Mouse (Mus musculus) cerebellum, adult 2 months (tissue): ENCODE data around the gene Tnfrsf8. TPM values are rescaled to one million over a fixed set of nuclear protein-coding genes. Genes with fewer than 3 reads are reported as not detected.

ENCODE experiments used
- DNase-seq, 2 experiments: peaks; one replicate each; pipeline ENCODE4 v3.0.0; 2021
- H3K27ac ChIP-seq: fragments of 200-500 bp; 2 replicates; pipeline ENCODE4 v1.5.1; 2012; ENCODE audit warnings: low read length, control low read depth, inconsistent platforms; ENCODE audit not compliant: insufficient read depth
- H3K27me3 ChIP-seq: fragments of 200-500 bp; 2 replicates; pipeline ENCODE4 v1.6.1; 2012; ENCODE audit warnings: inconsistent platforms, mild to moderate bottlenecking, low read length, moderate library complexity; ENCODE audit not compliant: control insufficient read depth, insufficient read depth
- H3K4me1 ChIP-seq: fragments of 200-500 bp; 2 replicates; pipeline ENCODE4 v1.6.1; 2011; ENCODE audit warnings: low read length; ENCODE audit not compliant: control insufficient read depth, insufficient read depth
- H3K4me3 ChIP-seq: fragments of 200-500 bp; replicated peaks from 2 replicates; pipeline ENCODE3; 2011; ENCODE audit warnings: mild to moderate bottlenecking, low read depth, low read length, control low read depth; ENCODE audit not compliant: insufficient read depth
- CTCF ChIP-seq: fragments of 200-500 bp; IDR thresholded peaks from 2 replicates; pipeline ENCODE4 v1.5.1; 2011; ENCODE audit warnings: low read depth, mild to moderate bottlenecking, control low read depth, low read length, moderate library complexity, borderline replicate concordance; ENCODE audit not compliant: insufficient read depth
- POLR2A ChIP-seq: fragments of 200-500 bp; IDR thresholded peaks from 2 replicates; pipeline ENCODE4 v1.6.1; 2011; ENCODE audit warnings: low read length, control low read depth, borderline replicate concordance; ENCODE audit not compliant: insufficient read depth
- WGBS: fragments of 180-500 bp; shearing (Covaris S2); methylation state at CpG from one replicate; pipeline ENCODE4 v1.1.7; 2018; 5-methylcytosine and 5-hydroxymethylcytosine counted together
- polyA plus RNA-seq: library from polyadenylated mRNA; depleted of rRNA; stranded (reverse); fragments of >200 nt; gene quantifications from 2 replicates; pipeline ENCODE4 v1.2.3, GENCODE M21; 2012

The Tnfrsf8 gene
- polyA plus RNA-seq, 1 experiment: 0.26 TPM

DNA sequence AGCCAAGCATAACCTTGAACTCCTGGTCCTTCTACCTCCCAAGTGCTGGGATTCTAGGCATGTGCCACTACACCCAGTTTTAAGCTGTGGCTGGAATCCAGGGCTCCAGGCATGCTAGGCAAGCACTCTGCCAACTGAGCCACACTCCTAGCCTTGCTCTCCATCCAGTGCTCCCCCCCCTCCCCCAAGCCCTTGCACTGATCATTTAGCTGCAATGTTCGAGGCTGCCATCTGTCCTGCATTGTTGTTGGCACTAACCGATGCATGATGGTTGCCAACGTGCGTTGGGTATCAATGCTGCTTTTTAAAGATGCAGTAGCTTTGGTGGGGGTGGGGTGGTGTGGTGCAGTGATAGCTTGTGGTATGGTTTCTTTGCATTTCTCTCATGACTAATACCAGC, 10.9 kb downstream of the Tnfrsf8 start:
- Histone ChIP-seq H3K4me3 (no peak overlapping the region), H3K27ac (no peak overlapping the region), H3K27me3 (no peaks in the 10 kb centered on the region), H3K4me1 (0 out of 2 replicates have a peak, but pooled peaks cover 4% of the 10 kb centered on the region)
- TF ChIP-seq CTCF (no peak), POLR2A (no peak)
- WGBS: 2% methylated on average over 4 of the region's 4 CpGs
- DNase-seq: no peak

DNA sequence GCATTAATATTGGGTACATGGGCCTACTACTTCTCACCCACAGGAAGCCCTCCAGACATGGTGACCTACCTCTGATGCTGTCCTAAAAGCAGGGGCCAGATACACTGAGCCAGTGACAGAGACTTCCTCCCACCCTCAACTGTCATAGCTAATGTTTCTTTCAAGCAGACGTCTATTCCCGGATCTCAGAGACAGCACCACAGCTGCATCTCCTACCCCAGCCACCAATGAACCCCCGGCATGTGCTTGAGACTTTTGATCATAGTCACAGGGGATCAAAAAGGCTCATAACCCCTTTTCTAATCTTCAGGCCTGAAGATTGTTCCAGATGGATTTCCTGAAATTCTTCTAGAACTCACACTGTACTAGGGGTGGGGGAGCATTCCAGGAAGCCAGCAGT, 12.9 kb downstream of the Tnfrsf8 start:
- no peak for DNase-seq
- Histone ChIP-seq H3K27ac (no peak overlapping the region), H3K27me3 (no peaks in the 10 kb centered on the region), H3K4me3 (no peak overlapping the region), H3K4me1 (0 out of 2 replicates have a peak, but pooled peaks cover 4% of the 10 kb centered on the region)
- TF ChIP-seq CTCF: no peak
- WGBS: 76% methylated on average over 3 of the region's 3 CpGs

DNA sequence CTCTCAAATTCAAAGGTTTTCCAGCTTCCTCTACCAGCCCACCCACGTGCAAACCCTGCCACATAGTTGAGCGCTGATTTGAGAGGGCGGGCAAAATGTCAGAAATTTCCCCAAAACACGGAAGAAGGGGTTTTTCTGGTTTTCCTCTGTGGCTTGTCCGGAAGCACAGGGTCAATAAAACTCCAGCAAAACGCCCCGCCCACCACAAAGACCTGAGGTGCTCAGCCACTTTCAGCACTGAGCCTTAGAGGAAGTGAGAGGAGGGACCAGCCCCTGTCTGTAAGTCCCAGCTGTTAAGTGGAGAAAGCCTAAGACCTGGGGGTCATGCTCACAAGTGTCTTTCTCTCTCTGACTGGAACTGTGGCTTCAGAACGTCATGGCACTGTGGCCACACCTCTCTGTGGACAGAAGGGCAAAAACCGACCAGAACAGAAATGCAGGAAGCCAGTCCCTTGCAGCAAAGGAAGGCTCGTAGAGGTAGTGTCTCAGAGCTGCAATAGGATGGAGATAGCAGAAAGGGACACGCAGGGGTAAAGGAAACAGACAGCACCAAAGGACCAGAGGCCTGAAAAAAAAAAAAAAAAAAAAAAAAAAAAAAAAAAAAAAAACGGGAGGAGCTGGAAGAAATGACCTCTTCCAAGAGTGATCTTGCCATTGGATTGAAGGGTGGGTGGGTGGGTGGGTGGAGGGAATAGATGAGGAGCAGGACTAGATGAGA, 14.6 kb downstream of the Tnfrsf8 start:
- TF ChIP-seq CTCF (no peak), POLR2A (no peak)
- Histone ChIP-seq H3K27ac (no peak overlapping the region), H3K4me1 (0 out of 2 replicates have a peak, but pooled peaks cover 4% of the 10 kb centered on the region), H3K4me3 (no peak overlapping the region), H3K27me3 (no peaks in the 10 kb centered on the region)
- 70% methylated on average over 11 of the region's 12 CpGs for WGBS
- DNase-seq: no peak

DNA sequence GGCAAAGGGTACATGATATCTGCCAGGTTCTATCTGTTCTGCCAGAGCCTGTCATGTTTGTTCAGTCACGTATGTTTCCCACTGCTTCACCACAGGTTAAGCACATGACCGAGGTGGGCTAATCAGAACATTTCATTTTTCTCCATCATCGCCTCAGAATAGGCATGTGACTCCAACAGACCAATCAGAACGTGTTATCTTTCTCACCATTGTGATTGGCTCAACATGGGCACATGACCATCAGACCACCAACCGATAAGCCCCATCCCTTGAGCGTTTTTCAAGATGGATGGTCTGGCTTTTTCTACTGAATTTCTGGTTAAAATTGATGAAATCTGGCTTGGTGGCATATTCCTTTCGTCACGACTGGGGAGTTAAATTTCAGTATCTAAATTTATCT, 15.6 kb downstream of the Tnfrsf8 start:
- Histone ChIP-seq H3K4me1 (0 out of 2 replicates have a peak, but pooled peaks cover 4% of the 10 kb centered on the region), H3K27me3 (no peaks in the 10 kb centered on the region), H3K4me3 (no peak overlapping the region), H3K27ac (no peak overlapping the region)
- no peak for DNase-seq
- TF ChIP-seq CTCF (no peak), POLR2A (no peak)
- WGBS: 91% methylated on average over 8 of the region's 8 CpGs

DNA sequence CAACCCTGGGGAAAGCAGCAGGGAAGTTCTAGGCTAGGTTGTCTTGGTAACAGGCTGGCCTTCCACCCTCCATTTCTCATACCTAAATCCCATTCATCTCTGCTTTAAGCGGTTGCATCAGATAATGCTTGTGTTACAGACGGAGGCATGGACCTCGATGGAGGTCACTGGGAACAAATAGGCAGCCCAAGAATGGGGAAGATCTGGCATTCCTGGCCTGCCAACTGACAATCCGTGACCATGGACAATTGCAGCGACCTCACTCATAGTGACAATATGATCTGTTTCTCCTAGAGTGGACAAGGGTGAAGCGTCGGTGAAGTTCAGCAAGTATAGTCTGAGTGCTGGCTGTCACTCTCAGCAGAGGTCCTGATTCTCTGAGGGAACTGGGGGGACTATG, 16.1 kb downstream of the Tnfrsf8 start:
- DNase-seq: no peak
- Histone ChIP-seq H3K4me3 (no peak overlapping the region), H3K4me1 (no peaks in the 10 kb centered on the region), H3K27ac (no peak overlapping the region), H3K27me3 (no peaks in the 10 kb centered on the region)
- no peak for TF ChIP-seq POLR2A
- no peak for TF ChIP-seq CTCF
- 81% methylated on average over 7 of the region's 7 CpGs for WGBS

DNA sequence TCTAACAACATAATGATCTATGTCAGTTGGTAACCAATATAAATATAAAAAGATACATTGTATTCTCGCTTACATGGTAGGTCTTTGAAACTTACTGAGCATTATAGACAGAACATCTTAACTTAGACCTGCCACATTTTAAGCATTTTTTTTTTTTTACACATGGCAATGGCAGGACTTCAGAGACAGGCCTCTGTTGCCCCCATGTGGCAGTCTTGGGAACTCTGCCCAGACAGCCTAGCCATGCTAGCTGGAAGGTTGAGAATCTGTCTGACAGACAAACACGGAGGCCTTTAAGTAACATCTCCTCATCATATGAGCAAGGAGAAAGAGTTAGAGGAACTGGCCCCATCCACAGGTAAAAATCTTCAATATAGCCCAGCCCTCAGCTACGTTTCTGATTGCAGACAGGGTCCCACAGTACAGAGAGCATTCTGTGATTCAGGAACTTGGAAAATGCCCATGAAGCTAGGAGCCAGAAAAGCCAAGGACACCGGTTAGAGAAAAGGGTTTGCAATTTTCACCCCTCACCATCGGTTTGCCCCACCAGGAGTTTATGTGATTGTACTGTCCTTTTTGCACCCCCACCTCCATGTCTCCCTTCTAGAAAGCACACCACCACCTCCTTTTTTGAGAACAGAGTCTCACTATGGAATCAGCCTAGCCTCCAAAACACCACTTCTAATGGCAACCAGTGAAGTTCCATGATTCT, 19.2 kb downstream of the Tnfrsf8 start:
- no peaks in the 10 kb centered on the region for H3K27me3 ChIP-seq
- no peak for TF ChIP-seq POLR2A
- TF ChIP-seq CTCF: peak; percentile 40
- H3K4me1 ChIP-seq: no peaks in the 10 kb centered on the region
- WGBS: 48% methylated on average over 5 of the region's 5 CpGs
- H3K27ac ChIP-seq: no peak overlapping the region
- peak in 1 of 2 experiments; percentile 16 for DNase-seq
- H3K4me3 ChIP-seq: no peak overlapping the region

DNA sequence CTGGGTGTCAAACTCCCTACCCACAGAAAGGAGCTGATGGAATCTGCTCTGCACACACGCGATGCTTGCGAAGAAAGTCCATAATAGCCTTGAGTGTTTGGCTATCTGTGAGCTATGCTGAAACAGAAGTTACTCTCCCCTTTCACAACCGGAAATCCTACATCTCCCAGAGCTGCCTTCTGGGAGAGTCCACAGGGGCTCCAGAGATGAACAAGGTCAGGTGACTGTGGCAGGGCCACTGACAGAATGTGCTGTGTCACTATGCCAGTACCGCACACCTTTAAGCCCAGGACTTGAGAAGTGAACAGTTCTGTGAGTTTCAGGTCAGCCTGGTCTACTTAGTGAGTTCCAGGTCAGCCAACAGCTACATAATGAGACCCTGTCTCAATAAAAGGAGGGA, 20.4 kb downstream of the Tnfrsf8 start:
- DNase-seq: no peak
- no peaks in the 10 kb centered on the region for H3K4me1 ChIP-seq
- TF ChIP-seq POLR2A: no peak
- no peak for TF ChIP-seq CTCF
- 84% methylated on average over 5 of the region's 5 CpGs for WGBS
- no peaks in the 10 kb centered on the region for H3K27me3 ChIP-seq
- no peak overlapping the region for H3K4me3 ChIP-seq
- H3K27ac ChIP-seq: no peak overlapping the region

DNA sequence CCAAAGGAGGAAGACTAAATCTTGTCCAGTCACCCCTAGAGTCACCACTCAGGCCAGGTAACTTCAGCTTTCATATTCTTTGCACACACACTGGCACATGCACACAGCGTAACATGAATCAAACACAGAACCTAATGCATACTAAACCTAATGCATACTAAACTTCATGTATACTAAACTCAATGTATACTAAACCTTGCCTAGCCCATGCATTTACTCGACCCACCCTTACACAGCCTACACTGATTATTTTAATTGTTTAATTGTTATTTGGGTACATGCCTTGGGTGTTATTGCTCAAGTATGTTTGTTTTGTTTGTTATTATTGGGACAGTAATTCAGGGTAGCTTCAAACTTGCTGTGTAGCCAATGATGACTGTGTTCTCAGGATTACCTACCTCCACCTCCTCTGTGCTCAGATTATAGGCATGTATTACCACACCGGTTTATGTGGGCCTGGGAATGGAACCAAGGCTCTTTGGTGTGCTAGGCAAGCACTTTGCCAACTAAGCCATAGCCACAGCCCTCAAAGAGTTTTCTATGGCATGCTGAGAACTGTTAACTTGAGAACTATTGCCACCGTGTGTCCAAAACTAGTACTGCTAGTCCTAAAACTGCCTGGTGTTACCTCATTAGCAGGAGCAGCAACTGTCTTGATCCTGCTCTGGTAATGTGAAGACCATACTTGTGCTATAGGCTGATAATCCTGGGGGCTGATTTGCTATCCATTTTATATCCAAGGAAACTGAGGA, 28.4 kb downstream of the Tnfrsf8 start:
- Histone ChIP-seq H3K27me3 (no peaks in the 10 kb centered on the region), H3K4me3 (no peak overlapping the region), H3K4me1 (no peaks in the 10 kb centered on the region), H3K27ac (no peak overlapping the region)
- WGBS: 36% methylated on average over 4 of the region's 4 CpGs
- peak; percentile 19 to 28 for DNase-seq
- TF ChIP-seq CTCF (peak; percentile 40; the same call in 1 of the 2 replicates), POLR2A (no peak)
